Mouse (Mus musculus) heart, embryonic 14.5 days (tissue): Measurements from ENCODE around the gene Pfkp. TPM values are rescaled to one million over a fixed set of nuclear protein-coding genes. Genes with fewer than 3 reads are reported as not detected.
A peak's percentile ranks its signal among the peaks of the same experiment; 100 is the strongest.

Source experiments
- ATAC-seq: fragments of 200-750 bp; cut with Nextera tagmentation; 2 replicates; pipeline ENCODE4 v1.8.0; 2017; ENCODE audit warnings: low read depth, moderate TSS enrichment; ENCODE audit not compliant: insufficient number of reproducible peaks, insufficient read depth, low FRiP score
- H3K27ac ChIP-seq, 2 experiments: fragments of 200-500 bp in 1 of 2; fragments of 300-500 bp in 1 of 2; sonication (generic) in 1 of 2; replicated peaks in 1 of 2; 2 replicates each; pipeline ENCODE4 v1.5.1; 2012 to 2014; ENCODE audit warnings: low read depth in 2 of 2, low read length in 2 of 2, control low read depth in 1 of 2, mild to moderate bottlenecking in 1 of 2, mixed read lengths in 1 of 2; ENCODE audit not compliant: control insufficient read depth in 1 of 2, insufficient read depth in 1 of 2
- H3K27me3 ChIP-seq: fragments of 300-500 bp; sonication (generic); 2 replicates; pipeline ENCODE4 v1.6.1; 2014; ENCODE audit warnings: mild to moderate bottlenecking, low read length, control low read depth; ENCODE audit not compliant: control insufficient read depth, insufficient read depth
- H3K36me3 ChIP-seq: fragments of 300-500 bp; sonication (generic); 2 replicates; pipeline ENCODE4 v1.6.1; 2014; ENCODE audit warnings: mild to moderate bottlenecking, control low read depth, low read length, mixed read lengths; ENCODE audit not compliant: control insufficient read depth, insufficient read depth
- H3K4me1 ChIP-seq, 2 experiments: fragments of 200-500 bp in 1 of 2; fragments of 300-500 bp in 1 of 2; sonication (generic) in 1 of 2; 2 replicates each; pipeline ENCODE4 v1.6.1; 2012 to 2014; ENCODE audit warnings: low read length in 2 of 2, control low read depth in 1 of 2, mixed read lengths in 1 of 2; ENCODE audit not compliant: control insufficient read depth in 2 of 2, insufficient read depth in 2 of 2
- H3K4me2 ChIP-seq: fragments of 300-500 bp; sonication (generic); 2 replicates; pipeline ENCODE4 v1.6.1; 2014; ENCODE audit warnings: mild to moderate bottlenecking, low read length
- H3K4me3 ChIP-seq, 2 experiments: fragments of 200-500 bp in 1 of 2; fragments of 300-500 bp in 1 of 2; sonication (generic) in 1 of 2; 2 replicates each; pipeline ENCODE4 v1.5.1; 2012 to 2014; ENCODE audit warnings: low read length in 2 of 2, mild to moderate bottlenecking in 2 of 2, control low read depth in 1 of 2, low read depth in 1 of 2, moderate library complexity in 1 of 2; ENCODE audit not compliant: control insufficient read depth in 1 of 2, insufficient read depth in 1 of 2
- H3K9ac ChIP-seq: fragments of 300-500 bp; sonication (generic); 2 replicates; pipeline ENCODE4 v1.6.1; 2014; ENCODE audit warnings: mild to moderate bottlenecking, low read length
- H3K9me3 ChIP-seq: fragments of 300-500 bp; sonication (generic); 2 replicates; pipeline ENCODE4 v1.6.1; 2016; ENCODE audit warnings: low read length, control low read depth; ENCODE audit not compliant: control insufficient read depth
- WGBS: fragments of 180-500 bp; shearing (Covaris S2); extraction: QIAGEN DNeasy Blood & Tissue Kit; methylation state at CpG from one replicate; pipeline ENCODE4 v1.1.7; 2014; 5-methylcytosine and 5-hydroxymethylcytosine counted together
- polyA plus RNA-seq: library from polyadenylated mRNA; unstranded; fragments of >200 nt; fragmentation: Nextera tagmentation; extraction: Ambion mirVana; gene quantifications from 2 replicates; pipeline ENCODE4 v1.2.1, GENCODE M21; 2014

The Pfkp gene
- polyA plus RNA-seq, 1 experiment from 2014 or later, result 187 TPM

GRCm38 (mm10) chr13:6637534-6638124, 10.9 kb downstream of the Pfkp start:
- Histone ChIP-seq H3K9me3 (no peaks in the 10 kb centered on the region), H3K36me3 (peaks cover 14% of the 10 kb centered on the region), H3K27ac (peak overlapping the region; percentile 55 to 89; a peak in 2 of 4 replicates), H3K27me3 (no peaks in the 10 kb centered on the region), H3K4me3 (no peak overlapping the region), H3K4me1 (peaks cover 38 to 51% of the 10 kb centered on the region in 2 experiments), H3K9ac (no peak overlapping the region), H3K4me2 (no peak overlapping the region)
- no peak for ATAC-seq
- WGBS, result 80% methylated on average over 7 of the region's 7 CpGs

- Histone ChIP-seq H3K4me2 (peak overlapping the region; percentile 7; the same call in 1 of the 2 replicates), H3K4me3 (no peak overlapping the region), H3K36me3 (peaks cover 10% of the 10 kb centered on the region), H3K9me3 (no peaks in the 10 kb centered on the region), H3K27ac (peak overlapping the region; percentile 55 to 89), H3K4me1 (peaks cover 42 to 55% of the 10 kb centered on the region in 2 experiments), H3K9ac (no peak overlapping the region), H3K27me3 (no peaks in the 10 kb centered on the region)
- 55% methylated on average over 4 of the region's 4 CpGs for WGBS
- ATAC-seq, result no peak
Measured at GRCm38 (mm10) chr13:6636976-6637375, 11.6 kb downstream of the Pfkp start.

- Histone ChIP-seq H3K4me2 (peak overlapping the region; percentile 23; the same call in 1 of the 2 replicates), H3K36me3 (peaks cover 10% of the 10 kb centered on the region), H3K27ac (peak overlapping the region; percentile 55 to 89), H3K9me3 (no peaks in the 10 kb centered on the region), H3K4me1 (peaks cover 46 to 60% of the 10 kb centered on the region in 2 experiments), H3K9ac (peak overlapping the region; percentile 48; the same call in 1 of the 2 replicates), H3K4me3 (no peak overlapping the region), H3K27me3 (no peaks in the 10 kb centered on the region)
- ATAC-seq, result no peak
- WGBS, result 58% methylated on average over 6 of the region's 6 CpGs
Measured at GRCm38 (mm10) chr13:6636520-6636919, 12.1 kb downstream of the Pfkp start.

GRCm38 (mm10) chr13:6635138-6636076, 13.2 kb downstream of the Pfkp start:
- ATAC-seq, result peak; percentile 60; the same call in 1 of the 2 replicates
- no peaks in the 10 kb centered on the region for H3K27me3 ChIP-seq
- peaks cover 47 to 69% of the 10 kb centered on the region in 2 experiments for H3K4me1 ChIP-seq
- peak overlapping the region; percentile 49 to 89 for H3K27ac ChIP-seq
- 10% methylated on average over 11 of the region's 11 CpGs for WGBS
- H3K4me2 ChIP-seq, result peak overlapping the region; percentile 23
- peak overlapping the region; percentile 48 for H3K9ac ChIP-seq
- peaks cover 6% of the 10 kb centered on the region for H3K36me3 ChIP-seq
- H3K4me3 ChIP-seq, result no peak overlapping the region
- no peaks in the 10 kb centered on the region for H3K9me3 ChIP-seq

GRCm38 (mm10) chr13:6634063-6634462, 14.5 kb downstream of the Pfkp start:
- Histone ChIP-seq H3K4me1 (peaks cover 52 to 79% of the 10 kb centered on the region in 2 experiments), H3K4me2 (peak overlapping the region; percentile 38), H3K9ac (peak overlapping the region; percentile 62), H3K27me3 (no peaks in the 10 kb centered on the region), H3K4me3 (no peak overlapping the region), H3K9me3 (no peaks in the 10 kb centered on the region), H3K36me3 (no peaks in the 10 kb centered on the region; the same call in none of the 2 replicates), H3K27ac (peak overlapping the region; percentile 89 to 92)
- whole genome bisulfite sequencing, result 48% methylated on average over 12 of the region's 12 CpGs
- no peak for ATAC-seq

DNA sequence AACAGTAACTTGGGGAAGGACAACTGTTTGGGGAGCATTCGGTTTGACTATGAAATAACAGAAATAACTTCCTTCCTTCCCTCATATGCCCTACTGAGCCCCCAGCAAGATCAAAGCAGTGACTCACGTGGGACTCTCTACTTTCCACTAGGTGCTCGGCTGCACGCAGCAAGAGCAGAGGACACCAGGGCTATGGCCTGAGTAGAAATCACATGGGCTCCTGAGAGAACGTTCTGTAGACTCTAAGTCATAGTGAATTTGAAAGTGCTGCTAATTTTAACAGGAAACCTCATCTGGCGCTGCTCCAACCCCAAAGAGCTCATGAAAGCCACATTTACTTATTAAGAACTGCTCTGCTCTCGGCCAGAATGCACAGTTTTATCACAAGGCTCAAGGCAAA, 15.1 kb downstream of the Pfkp start:
- no peaks in the 10 kb centered on the region for H3K9me3 ChIP-seq
- no peak overlapping the region for H3K4me3 ChIP-seq
- H3K27ac ChIP-seq, result peak overlapping the region; percentile 89 to 92
- 11% methylated on average over 7 of the region's 7 CpGs for WGBS
- H3K9ac ChIP-seq, result peak overlapping the region; percentile 62
- ATAC-seq, result peak; percentile 72
- H3K4me2 ChIP-seq, result peak overlapping the region; percentile 38
- no peaks in the 10 kb centered on the region; the same call in none of the 2 replicates for H3K36me3 ChIP-seq
- H3K4me1 ChIP-seq, result peaks cover 52 to 85% of the 10 kb centered on the region in 2 experiments
- H3K27me3 ChIP-seq, result no peaks in the 10 kb centered on the region

- Histone ChIP-seq H3K4me1 (peaks cover 52 to 85% of the 10 kb centered on the region in 2 experiments), H3K9ac (peak overlapping the region; percentile 62)
Measured at GRCm38 (mm10) chr13:6632935-6633334, 15.6 kb downstream of the Pfkp start.

More at GRCm38 (mm10) chr13:6632935-6633334, 15.6 kb downstream of the Pfkp start:
- 39% methylated on average over 4 of the region's 4 CpGs for WGBS
- Histone ChIP-seq H3K9me3 (no peaks in the 10 kb centered on the region), H3K36me3 (no peaks in the 10 kb centered on the region; the same call in none of the 2 replicates), H3K27me3 (no peaks in the 10 kb centered on the region), H3K4me3 (no peak overlapping the region), H3K27ac (peak overlapping the region; percentile 89 to 92), H3K4me2 (peak overlapping the region; percentile 38)
- no peak for ATAC-seq
